Mouse (Mus musculus): ENCODE data around the gene Gpm6a. TPM values are rescaled to one million over a fixed set of nuclear protein-coding genes. Genes with fewer than 3 reads are reported as not detected.

Gene Gpm6a
- polyA plus RNA-seq, 1 experiment from 2014 or later, result 210 TPM

- no peak overlapping the region for H3K4me2 ChIP-seq (replicated peaks)
- WGBS, result 37% methylated on average over 3 of the region's 3 CpGs
- H3K4me1 ChIP-seq, result no peaks in the 10 kb centered on the region
- ATAC-seq (ENCODE audit: low FRiP score, low read depth), result peak; percentile 60
- no peak overlapping the region for H3K4me3 ChIP-seq
- no peaks in the 10 kb centered on the region for H3K27me3 ChIP-seq
- no peaks in the 10 kb centered on the region for H3K36me3 ChIP-seq
- no peaks in the 10 kb centered on the region for H3K9me3 ChIP-seq
- H3K9ac ChIP-seq (replicated peaks), result no peak overlapping the region
- H3K27ac ChIP-seq (replicated peaks), result no peak overlapping the region
These were observed 149.3 kb downstream of the Gpm6a start for GRCm38 (mm10) chr8:55103891-55104481.

Other genes starting within 250 kb of the Gpm6a start
- gene Wdr17, start 67.7 kb upstream of the Gpm6a start, polyA plus RNA-seq (2016; fragmentation: Nextera tagmentation; extraction: Ambion mirVana), result 6.1 and 6.9 TPM in 2 replicates

Data from midbrain, embryonic 12.5 days (tissue).